Mouse (Mus musculus): ENCODE data around the gene Rfx5.
A peak's percentile ranks its signal among the peaks of the same experiment; 100 is the strongest.

The Rfx5 gene

GRCm38 (mm10) chr3:94996946-94997345, 43.1 kb downstream of the Rfx5 start:
- peak; percentile 56 for DNase-seq (ENCODE audit: low read depth, low spot score)

GRCm38 (mm10) chr3:95002569-95002968, 48.7 kb downstream of the Rfx5 start:
- DNase-seq (ENCODE audit: low read depth, low spot score), result no peak

- no peak for DNase-seq (ENCODE audit: low read depth, low spot score)
Measured at GRCm38 (mm10) chr3:95003273-95003672, 49.4 kb downstream of the Rfx5 start.

- no peak for DNase-seq (ENCODE audit: low read depth, low spot score)
Measured at GRCm38 (mm10) chr3:95005651-95006050, 51.8 kb downstream of the Rfx5 start.

GRCm38 (mm10) chr3:95007706-95008105, 53.8 kb downstream of the Rfx5 start:
- DNase-seq (ENCODE audit: low read depth, low spot score), result no peak

- DNase-seq (ENCODE audit: low read depth, low spot score), result no peak
Measured at GRCm38 (mm10) chr3:95010396-95010795, 56.5 kb downstream of the Rfx5 start.

Data from skeletal muscle tissue, adult 2 months (tissue).